Mouse (Mus musculus) gastrocnemius, adult 18-20 months (tissue): ENCODE measurements around the gene Ccdc24. TPM values are rescaled to one million over a fixed set of nuclear protein-coding genes. Genes with fewer than 3 reads are reported as not detected.

Source experiments
- DNase-seq: peaks from one replicate; pipeline ENCODE4 v3.0.0; 2021; ENCODE audit warnings: low spot score
- long read RNA-seq, 2 experiments: library from polyadenylated mRNA; stranded (forward); transcript quantifications; one replicate each; pipeline ENCODE4 v2.0.0; 2021
- total RNA-seq, 2 experiments: library from RNA; stranded (reverse); gene quantifications; 2 replicates each; pipeline ENCODE4 v1.2.3; 2021

Gene Ccdc24
- under 1 TPM in 1 of 2 experiments, not detected in 1; 0.52 TPM for total RNA-seq
- long read RNA-seq, experiment 1 = 0 reads
- long read RNA-seq, experiment 2 = 0 reads

DNA sequence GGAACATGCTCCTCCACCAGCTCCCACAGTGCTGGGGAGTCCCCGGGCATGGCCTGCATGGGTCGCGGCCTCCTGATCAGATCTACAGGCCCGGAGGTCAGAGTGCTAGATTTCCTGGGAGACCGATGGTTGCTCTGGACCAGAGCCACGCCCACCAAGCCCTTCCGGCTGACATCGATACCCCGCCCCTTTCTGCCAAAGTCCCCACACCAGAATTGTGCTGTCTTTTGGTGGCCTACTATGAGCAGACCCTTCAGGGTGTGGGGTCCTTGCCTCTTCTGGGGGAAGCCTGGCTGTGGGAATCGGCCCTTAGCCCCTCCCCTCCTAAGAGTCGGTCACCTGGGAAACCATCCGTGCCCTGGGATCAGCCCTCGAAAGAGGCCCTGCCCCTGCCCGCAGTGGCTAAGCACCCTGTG, at the start of gene Ccdc24:
TSS of gene Ccdc24 (minus strand) at position 87 of the 416 bp plus-strand sequence.
- DNase-seq = no peak

GRCm38 (mm10) chr4:117921358-117921757, 49.0 kb upstream of the Ccdc24 start:
- no peak for DNase-seq

DNA sequence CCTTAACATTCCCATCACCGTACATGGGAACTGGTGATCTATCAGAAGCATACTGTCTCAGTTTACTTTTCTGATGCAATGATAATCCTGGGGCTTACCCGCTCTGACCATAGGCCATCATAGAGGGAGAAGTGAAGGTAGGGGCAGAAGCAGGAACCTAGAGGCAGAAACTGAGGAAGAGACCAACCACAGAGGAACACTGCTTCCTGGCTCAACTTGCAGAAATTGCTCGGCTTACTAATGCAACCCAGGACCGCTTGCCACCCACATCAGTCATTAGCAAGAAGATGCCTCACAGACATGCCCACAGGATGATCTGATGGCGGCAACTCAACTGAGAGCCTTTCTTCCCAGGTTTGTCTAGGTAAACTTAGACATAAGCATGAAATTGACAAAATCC, 46.4 kb upstream of the Ccdc24 start:
- no peak for DNase-seq

DNA sequence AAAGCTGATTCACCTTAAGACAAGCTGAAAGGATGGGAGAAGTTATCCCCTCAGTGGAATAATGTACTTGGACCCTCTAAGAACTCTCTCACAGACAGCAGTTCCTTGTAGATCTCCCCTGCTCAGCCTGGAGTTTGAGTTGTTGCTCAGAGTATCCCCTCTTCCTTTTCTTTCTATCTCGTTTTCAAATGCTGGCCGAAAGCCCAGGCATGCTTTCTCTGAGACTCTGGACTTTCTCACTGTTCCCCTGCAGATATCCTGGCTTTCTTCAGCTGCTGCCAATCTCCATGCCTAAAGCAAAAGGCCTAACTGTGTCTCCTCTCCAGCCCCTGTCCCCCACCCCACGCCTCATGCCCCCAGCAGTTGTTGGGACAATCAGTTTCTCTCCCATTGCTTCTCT, 45.9 kb upstream of the Ccdc24 start:
- DNase-seq = no peak

GRCm38 (mm10) chr4:117917847-117918246, 45.5 kb upstream of the Ccdc24 start:
- DNase-seq = no peak

- no peak for DNase-seq
Observed at GRCm38 (mm10) chr4:117917402-117917801, 45.0 kb upstream of the Ccdc24 start.

DNA sequence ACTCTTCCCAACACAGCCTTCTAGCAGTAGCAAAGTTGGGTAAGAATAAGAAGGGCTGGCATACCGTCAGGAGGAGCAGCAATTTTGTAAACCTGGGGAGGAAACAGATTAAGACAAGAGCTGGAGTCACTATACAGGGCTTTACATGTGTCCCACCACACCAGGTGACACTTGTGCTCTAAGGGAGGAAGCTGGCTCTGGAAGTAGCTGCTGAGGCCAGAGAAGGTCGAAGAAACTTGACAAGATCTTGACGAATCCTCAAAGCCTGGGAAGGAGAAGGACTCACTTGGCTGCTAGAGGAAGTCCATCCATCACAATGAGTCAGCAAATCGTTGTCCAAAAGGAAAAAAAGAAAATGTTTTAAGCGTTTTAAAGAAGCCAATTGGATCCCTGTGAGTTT, 44.0 kb upstream of the Ccdc24 start:
- no peak for DNase-seq

DNA sequence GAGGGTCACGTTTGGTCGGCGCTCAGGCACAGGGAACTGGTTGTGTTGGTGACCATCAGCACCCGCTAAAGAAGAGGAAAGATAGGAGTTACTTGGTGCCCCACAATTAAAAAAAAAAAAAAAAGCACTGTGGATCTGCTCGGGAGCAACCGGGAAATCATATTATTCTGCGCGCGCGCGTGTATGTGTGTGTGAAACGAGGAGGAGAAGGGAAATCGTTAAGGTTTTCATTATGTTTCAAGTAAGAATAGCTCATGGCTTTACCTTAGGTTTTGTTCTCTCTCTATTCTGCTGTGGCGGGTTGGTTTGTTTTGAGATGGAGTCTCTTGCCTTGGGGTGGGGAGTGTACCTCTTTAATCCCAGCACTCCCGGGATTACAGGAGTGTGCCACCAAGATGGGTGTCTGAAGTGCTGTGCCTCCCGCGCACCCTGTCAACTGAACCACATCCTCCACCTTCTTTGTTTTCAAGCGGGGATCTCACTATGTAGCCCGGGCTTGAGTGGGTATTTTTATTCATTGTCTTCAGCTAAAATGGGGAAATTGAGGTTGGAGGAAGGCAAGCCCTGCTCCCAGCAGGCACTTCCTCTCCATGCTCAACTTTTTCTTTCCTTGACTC, 43.2 kb upstream of the Ccdc24 start:
- DNase-seq = no peak

GRCm38 (mm10) chr4:117914591-117915442, 42.5 kb upstream of the Ccdc24 start, which contains the start of gene Ipo13:
TSS of gene Ipo13 (minus strand) at chr4:117914999.
- DNase-seq = peak; percentile 94

DNA sequence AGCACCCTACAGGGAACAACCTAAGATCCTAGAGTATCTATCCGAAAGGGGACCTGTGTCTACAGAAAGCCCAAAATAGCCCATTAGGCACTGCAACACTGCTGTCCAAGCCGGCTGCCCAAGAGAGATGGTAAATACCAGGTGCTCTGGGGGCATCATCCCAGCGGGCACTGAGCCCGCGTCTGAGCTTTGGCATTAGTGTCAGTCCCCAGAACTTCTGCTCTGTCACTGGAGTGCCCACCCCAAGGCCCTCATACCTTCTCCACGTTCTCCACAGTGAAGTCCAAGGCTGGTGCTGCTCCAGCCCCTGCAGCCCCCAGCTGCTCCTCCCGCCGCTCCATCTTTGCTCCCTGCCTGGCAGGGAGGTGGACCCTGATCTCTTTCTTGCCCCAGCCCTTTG, 41.7 kb upstream of the Ccdc24 start:
- DNase-seq = peak; percentile 85

GRCm38 (mm10) chr4:117913421-117913820, 41.1 kb upstream of the Ccdc24 start:
- no peak for DNase-seq

GRCm38 (mm10) chr4:117912685-117913273, 40.4 kb upstream of the Ccdc24 start:
- no peak for DNase-seq

DNA sequence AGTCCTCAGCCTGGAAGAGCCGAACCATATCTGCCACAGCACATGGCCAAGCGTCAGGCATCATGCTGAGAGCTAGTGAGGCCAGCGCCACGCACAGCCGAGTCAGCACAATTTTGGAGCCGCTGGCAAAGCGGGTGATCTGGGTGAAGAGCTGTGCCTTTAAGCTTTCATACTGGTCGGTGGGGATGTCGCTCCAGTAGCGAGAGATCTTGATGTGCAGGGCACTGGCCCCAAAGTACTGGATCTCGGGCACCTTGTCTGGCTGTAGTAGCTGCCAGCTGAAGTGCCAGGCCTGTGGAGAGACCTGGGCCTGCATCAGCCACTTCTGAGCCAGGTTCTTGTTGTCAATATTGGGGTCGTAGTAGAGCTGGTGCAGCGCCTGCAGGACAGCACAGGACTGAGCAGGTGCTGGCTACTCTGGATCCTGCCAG, 39.8 kb upstream of the Ccdc24 start:
- DNase-seq = no peak

GRCm38 (mm10) chr4:117908834-117909453, 36.6 kb upstream of the Ccdc24 start:
- DNase-seq = no peak

DNA sequence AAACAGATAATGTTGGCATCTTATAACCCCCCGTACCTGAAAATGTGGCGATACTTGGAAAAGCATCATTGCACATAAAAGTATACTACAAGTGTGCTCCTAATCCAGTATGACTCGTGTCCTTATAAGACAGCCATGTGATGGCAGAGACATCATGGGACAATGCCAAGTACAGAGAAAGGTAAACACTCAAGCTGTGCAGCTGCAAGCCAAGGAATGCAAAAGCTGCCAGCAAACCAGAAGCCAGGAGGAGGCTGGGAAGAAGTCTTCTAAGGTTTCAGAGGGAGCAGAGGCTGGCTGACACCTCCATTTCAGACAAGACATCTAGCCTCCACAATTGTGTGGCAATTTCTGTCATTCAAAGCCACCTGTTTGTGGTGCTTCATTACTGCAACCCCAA, 33.8 kb upstream of the Ccdc24 start:
- peak; percentile 84 for DNase-seq

- no peak for DNase-seq
Observed at GRCm38 (mm10) chr4:117904761-117905160, 32.4 kb upstream of the Ccdc24 start.

GRCm38 (mm10) chr4:117904094-117904493, 31.7 kb upstream of the Ccdc24 start:
- no peak for DNase-seq

GRCm38 (mm10) chr4:117898111-117898510, 25.8 kb upstream of the Ccdc24 start:
- DNase-seq = no peak

DNA sequence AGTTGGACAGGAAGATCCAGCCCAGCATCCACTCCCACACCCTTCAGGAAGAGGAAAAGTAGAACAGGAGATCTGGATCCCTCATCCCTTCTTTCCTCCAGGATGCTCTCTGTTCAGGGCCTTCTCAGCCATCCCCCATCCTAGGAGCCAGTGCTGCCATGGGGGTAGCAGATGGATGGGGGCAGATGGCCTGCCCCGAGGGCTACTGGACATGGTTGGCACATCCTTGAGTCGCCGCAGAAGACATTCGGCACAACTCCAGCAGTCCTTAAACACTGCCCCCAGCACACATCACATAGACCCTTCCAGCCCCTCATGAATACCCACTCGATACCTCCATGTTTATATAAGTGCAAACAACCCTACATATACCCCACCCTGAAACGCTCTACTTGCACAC, 23.7 kb upstream of the Ccdc24 start:
- no peak for DNase-seq

DNA sequence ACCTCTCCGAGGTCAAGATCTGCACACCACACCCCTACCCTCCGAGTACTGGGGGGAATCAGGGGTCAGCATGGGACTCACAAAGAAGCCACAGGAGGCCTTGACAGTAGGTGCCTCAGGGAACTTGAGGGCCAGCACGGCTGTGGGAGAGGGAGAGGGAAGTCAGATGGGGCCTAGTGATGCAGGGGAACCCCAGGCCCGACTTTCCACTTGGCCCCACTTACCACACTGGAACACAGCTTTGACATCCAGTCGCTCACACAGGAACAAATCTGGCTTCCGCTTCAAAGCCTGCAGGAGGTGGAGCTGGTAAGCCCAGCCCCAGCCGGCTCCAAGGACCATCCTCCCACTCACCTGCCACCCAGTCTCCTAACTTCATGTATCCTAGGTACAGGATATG, 23.0 kb upstream of the Ccdc24 start:
- DNase-seq = no peak

DNA sequence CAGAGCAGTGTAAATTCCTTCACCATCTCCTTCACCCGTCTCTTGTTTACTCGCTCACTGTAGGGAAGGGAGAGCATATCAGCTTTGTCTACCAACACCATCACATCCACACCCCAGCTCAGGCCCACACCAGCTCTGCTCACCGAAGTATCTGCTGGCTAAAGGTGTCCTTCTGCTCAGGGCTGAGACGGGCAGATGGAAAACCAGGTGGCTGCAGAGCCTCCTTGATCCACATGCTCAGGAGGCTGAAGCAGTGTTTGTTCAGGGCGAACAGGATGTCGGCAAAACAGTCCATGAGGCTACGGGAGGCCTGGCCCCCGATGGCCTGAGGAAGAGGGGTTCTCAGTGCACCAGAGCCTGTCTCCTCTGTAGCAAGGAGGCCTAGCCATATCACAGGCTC, 22.2 kb upstream of the Ccdc24 start:
- DNase-seq = no peak

DNA sequence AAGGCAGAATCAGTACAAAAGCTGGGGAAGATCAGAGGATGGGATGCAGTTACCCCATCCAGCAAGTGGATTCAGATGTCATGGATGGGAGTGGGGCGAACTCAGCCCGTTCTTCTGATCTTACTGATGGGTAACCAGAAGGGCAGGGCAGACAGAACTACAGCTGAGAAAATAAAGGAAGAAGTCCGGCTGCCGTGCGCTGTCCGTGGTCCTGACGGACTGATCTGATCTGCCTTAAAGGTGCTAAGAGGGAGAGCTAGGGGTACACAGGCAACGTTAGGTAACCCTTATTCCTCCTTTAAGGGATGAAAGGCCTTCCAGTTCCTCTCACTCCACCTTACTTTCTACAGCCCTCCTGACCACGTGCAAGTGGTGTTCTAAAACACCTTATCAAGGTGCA, 21.0 kb upstream of the Ccdc24 start:
- no peak for DNase-seq
